Mouse (Mus musculus) thymus, adult 2 months (tissue): ENCODE measurements around the gene Gm49510. TPM values are rescaled to one million over a fixed set of nuclear protein-coding genes. Genes with fewer than 3 reads are reported as not detected.

Experiments
- DNase-seq: peaks from one replicate; pipeline ENCODE4 v3.0.0; 2021
- H3K27ac ChIP-seq: fragments of 200-500 bp; 2 replicates; pipeline ENCODE4 v1.5.1; 2012; ENCODE audit warnings: low read length, control low read depth; ENCODE audit not compliant: control insufficient read depth, insufficient read depth
- H3K27me3 ChIP-seq: fragments of 200-500 bp; 2 replicates; pipeline ENCODE4 v1.6.1; 2012; ENCODE audit warnings: mild to moderate bottlenecking, low read length, moderate library complexity, mixed read lengths; ENCODE audit not compliant: control insufficient read depth, insufficient read depth
- H3K36me3 ChIP-seq: fragments of 200-500 bp; 2 replicates; pipeline ENCODE4 v1.6.1; 2012; ENCODE audit warnings: mild to moderate bottlenecking, low read length, moderate library complexity; ENCODE audit not compliant: control insufficient read depth, insufficient read depth
- H3K4me1 ChIP-seq: fragments of 200-500 bp; replicated peaks from 2 replicates; pipeline ENCODE4 v1.6.1; 2012; ENCODE audit warnings: low read length; ENCODE audit not compliant: control insufficient read depth, insufficient read depth
- H3K4me3 ChIP-seq: fragments of 200-500 bp; 2 replicates; pipeline ENCODE4 v1.5.1; 2012; ENCODE audit warnings: mild to moderate bottlenecking, low read length, control low read depth, moderate library complexity; ENCODE audit not compliant: control insufficient read depth, insufficient read depth
- CTCF ChIP-seq: fragments of 200-500 bp; IDR thresholded peaks from 2 replicates; pipeline ENCODE4 v1.5.1; 2012; ENCODE audit warnings: mild to moderate bottlenecking, control low read depth, low read length, moderate library complexity, borderline replicate concordance; ENCODE audit not compliant: control insufficient read depth, poor library complexity, insufficient read depth; ENCODE audit errors: extremely low read depth
- POLR2A ChIP-seq: fragments of 200-500 bp; IDR thresholded peaks from 2 replicates; pipeline ENCODE4 v1.6.1; 2012; ENCODE audit warnings: mild to moderate bottlenecking, low read length, control low read depth, moderate library complexity; ENCODE audit not compliant: control insufficient read depth, poor library complexity, insufficient read depth; ENCODE audit errors: extremely low read depth
- whole genome bisulfite sequencing: fragments of 180-500 bp; shearing (Covaris S2); methylation state at CpG from one replicate; pipeline ENCODE4 v1.1.7; 2018; 5-methylcytosine and 5-hydroxymethylcytosine counted together
- polyA plus RNA-seq: library from polyadenylated mRNA; depleted of rRNA; stranded (reverse); fragments of >200 nt; gene quantifications from 2 replicates; pipeline ENCODE4 v1.2.3, GENCODE M21; 2012; rRNA removed

Gene Gm49510
- polyA plus RNA-seq: 0.08 and 0.14 TPM in 2 replicates

DNA sequence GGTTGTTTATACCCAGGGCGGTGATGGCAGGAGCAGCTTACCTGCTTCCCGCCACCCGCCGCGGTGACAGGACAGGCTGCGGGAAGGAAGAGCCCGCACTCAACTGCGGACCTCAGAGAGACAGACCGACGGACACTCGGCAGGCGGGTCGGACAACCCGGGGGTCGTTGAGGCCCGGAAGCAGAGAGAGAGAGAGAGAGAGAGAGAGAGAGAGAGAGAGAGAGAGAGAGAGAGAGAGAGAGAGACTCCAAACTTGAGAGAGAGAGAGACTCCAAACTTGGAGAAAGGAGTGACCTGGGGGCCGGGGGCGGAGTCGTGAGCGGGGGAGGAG is at the start of gene Gm49510:
Gene Gm49510 (plus strand): TSS at position 259 of the 331 bp plus-strand sequence.
- H3K27ac ChIP-seq: peak within 1 kb of the TSS; percentile 92
- H3K4me3 ChIP-seq: peak within 1 kb of the TSS; percentile 87
- no peaks in the 10 kb centered on the region for H3K27me3 ChIP-seq
- DNase-seq: no peak
- WGBS: 2% methylated on average over 20 of the region's 20 CpGs
- TF ChIP-seq CTCF (no peak), POLR2A (no peak)
- H3K4me1 ChIP-seq: peaks cover 65% of the 10 kb centered on the region
- peaks cover 2% of the 10 kb centered on the region for H3K36me3 ChIP-seq

DNA sequence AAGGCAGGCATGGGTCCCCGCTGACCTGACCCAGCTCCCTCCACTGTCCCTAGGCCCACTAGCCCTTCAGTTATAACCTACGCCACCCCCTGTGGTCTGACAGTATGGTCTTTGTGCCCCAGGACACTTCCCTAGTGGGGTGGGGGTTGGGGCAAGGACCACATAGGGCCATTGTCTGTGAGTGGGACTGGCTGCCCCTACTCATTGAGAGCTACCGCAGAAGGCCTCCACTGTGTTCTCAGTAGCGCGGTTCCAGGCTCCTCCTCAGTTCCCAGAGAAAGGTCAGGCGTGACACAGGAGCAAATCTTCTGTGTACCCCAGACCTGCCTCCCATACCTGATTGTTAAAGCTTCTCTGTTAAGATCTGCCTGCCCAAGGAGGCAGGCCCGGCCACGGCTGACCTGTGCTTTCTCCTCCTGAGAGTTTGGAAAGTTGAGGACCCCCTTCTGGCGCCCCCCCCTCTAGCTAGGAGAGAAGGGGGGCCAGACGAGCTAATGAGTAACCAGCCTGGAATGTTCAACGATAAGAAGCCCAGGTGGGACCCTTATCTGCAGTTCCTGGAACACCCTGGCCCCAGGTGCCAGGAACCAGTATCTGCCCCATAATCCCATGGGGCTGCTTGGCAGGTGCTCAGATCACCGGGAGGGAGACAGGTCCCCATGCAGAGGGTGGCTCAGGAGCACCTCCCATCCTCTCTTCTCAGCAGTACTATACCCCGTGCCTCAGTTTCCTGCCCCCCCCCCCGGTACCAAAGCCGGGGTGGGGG is 49.2 kb upstream of the Gm49510 start:
- Histone ChIP-seq H3K4me1 (no peaks in the 10 kb centered on the region; the same call in 1 of the 2 replicates), H3K27me3 (no peaks in the 10 kb centered on the region), H3K27ac (no peak overlapping the region), H3K36me3 (no peaks in the 10 kb centered on the region), H3K4me3 (no peak overlapping the region)
- WGBS: 71% methylated on average over 15 of the region's 15 CpGs
- TF ChIP-seq CTCF (no peak), POLR2A (no peak)
- no peak for DNase-seq

DNA sequence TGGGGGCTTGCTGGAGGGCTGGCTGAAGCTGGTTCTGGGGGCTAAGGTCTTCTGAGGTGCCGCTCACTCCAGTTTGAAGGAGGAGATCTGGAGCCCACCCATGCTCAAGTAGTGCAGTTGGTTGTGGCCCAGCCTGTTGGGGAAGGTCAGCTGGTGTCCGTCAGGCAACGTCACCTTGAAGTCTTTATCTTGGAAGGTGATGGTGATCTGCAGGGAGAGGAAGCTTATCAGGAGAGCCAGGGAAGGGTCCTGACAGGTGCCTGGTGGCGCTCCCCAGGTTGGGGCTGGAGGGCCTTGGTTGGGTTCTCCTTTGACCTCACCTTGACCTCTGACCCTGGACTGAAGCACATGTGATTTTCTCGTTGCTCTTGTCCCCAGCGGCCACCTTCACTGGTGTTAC is 48.5 kb upstream of the Gm49510 start:
- Histone ChIP-seq H3K27ac (no peak overlapping the region), H3K4me1 (no peaks in the 10 kb centered on the region), H3K36me3 (no peaks in the 10 kb centered on the region), H3K27me3 (no peaks in the 10 kb centered on the region), H3K4me3 (no peak overlapping the region)
- no peak for DNase-seq
- 86% methylated on average over 6 of the region's 6 CpGs for WGBS
- TF ChIP-seq CTCF (no peak), POLR2A (no peak)

DNA sequence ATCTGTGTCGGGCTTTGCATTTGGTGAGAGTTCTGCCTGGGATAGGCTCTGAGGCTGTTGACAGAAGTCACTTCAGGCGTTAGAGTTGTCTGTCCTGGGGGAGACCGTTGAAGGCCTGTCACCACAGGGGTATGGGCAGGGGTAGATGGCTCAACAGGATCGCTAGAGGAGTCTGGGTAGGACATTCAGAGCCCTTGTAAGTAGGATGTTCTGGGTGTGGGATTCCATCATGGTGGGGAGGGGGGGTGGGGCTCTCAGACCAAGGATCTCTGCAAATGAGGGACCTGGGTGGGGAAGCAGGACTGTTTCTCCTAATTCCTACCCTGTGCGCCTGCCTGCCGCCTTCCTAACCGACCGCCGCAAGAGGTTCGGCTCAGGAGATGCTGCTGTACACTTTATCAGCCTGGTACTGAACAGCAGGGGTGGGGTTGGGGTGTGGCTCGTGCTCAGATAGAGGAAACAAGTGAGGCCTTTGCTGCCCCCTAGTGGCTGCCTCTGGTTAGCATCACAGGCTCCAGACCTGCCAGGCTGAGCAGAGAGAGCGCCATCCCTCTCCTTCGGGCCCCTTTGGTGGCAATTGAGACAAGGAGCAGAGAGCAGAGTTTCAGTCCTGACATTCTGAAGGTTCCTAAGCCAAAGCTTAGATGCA is 47.8 kb upstream of the Gm49510 start:
- Histone ChIP-seq H3K4me1 (no peaks in the 10 kb centered on the region), H3K36me3 (no peaks in the 10 kb centered on the region), H3K4me3 (no peak overlapping the region), H3K27me3 (no peaks in the 10 kb centered on the region), H3K27ac (no peak overlapping the region)
- DNase-seq: peak; percentile 89
- TF ChIP-seq CTCF (peak; percentile 92), POLR2A (no peak)
- 15% methylated on average over 13 of the region's 13 CpGs for WGBS

DNA sequence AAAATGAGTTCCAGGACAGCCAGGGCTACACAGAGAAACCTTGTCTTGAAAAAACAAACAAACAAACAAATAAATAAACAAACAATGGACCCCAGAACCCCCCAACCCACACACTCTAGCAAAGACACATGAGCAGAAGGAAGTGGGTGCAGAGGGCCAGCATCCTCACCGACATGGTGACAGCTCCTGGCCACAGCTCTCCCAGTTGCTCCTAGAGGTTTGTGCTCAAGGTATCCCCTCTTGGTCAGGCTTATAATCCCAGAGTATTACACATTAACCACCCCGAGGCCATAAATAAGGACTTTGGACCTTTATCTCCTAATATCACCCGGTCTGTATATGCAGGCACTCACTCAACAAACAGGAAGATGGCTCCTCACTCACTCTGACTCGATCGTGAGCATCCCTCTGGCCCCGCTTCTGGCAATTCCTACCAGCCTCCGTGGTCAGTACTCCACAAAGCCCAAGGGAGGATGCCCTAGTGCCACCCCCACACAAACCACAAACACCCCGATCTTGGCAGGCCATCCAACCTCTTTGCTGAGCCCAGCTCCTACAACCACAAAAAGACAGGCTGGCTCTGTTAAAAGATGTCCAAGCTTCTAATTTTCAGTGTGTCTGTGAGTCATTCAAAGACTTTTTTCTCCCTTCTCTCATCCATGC is 44.0 kb upstream of the Gm49510 start, which contains the start of gene Lgals2:
Gene Lgals2 (minus strand): TSS at position 227 of the 663 bp plus-strand sequence.
- DNase-seq: no peak
- Histone ChIP-seq H3K27me3 (no peaks in the 10 kb centered on the region), H3K4me1 (peaks cover 11% of the 10 kb centered on the region), H3K4me3 (no peak within 1 kb of the TSS), H3K36me3 (no peaks in the 10 kb centered on the region), H3K27ac (no peak within 1 kb of the TSS)
- WGBS: 48% methylated on average over 8 of the region's 8 CpGs
- TF ChIP-seq POLR2A: no peak
- no peak for TF ChIP-seq CTCF

DNA sequence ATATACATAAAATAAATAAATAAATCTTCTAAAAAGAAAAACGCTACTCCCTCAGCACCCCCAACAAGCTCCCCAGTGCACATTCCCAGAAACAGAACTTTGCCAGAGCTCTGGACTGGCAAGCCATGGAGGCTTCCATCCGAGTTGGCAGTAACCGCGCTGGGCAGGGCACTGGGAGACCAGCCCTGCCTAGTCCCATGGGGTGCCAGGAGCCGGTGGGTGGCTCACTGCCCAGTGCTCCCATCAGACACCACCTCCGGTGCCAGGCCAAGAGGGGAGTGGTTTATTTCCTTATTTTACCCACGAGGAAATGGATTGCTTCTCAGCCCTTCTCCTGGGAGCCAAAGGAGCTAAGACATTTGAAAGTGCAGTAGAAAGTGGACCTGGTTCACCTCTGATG is 42.5 kb upstream of the Gm49510 start:
- WGBS: 81% methylated on average over 7 of the region's 7 CpGs
- DNase-seq: no peak
- Histone ChIP-seq H3K27ac (no peak overlapping the region), H3K36me3 (no peaks in the 10 kb centered on the region), H3K27me3 (no peaks in the 10 kb centered on the region), H3K4me3 (no peak overlapping the region), H3K4me1 (peaks cover 11% of the 10 kb centered on the region)
- no peak for TF ChIP-seq CTCF
- TF ChIP-seq POLR2A: no peak
